ENCODE assay signal across 35 mouse cellular contexts in the genomic region with DNA sequence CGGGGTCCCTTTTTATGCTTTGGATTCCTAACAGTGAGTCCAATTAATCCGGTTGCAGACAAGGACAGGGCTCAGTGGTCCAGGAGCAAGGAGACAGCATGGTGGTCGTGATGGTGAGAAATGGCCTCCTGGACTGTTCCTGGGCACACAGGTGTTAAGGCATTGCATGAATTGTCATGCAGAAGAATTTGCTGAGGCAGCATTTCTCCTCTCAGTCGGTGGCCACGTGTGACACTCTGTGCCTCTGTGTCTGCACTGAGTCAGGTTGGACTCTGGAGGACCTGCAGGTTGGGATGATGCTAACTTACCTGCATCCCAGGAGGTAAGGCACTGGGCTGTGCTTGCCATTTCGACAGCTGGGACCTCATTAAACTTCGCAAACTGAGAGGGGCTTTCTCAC.
"Had no signal": no experiment of that assay in that cellular context is flagged by ENCODE, and none has a peak within 500 bp of the region (broad histone marks: within the 10 kb centered on the region; RNA-seq: fewer than 3 reads in every experiment).

No protein-coding gene starts in this region.

- H3K27me3 ChIP-seq: heart, embryonic 12.5 days; heart, embryonic 13.5 days; heart, embryonic 15.5 days; hindbrain, embryonic 12.5 days; hindbrain, embryonic 13.5 days; hindbrain, embryonic 15.5 days; intestine, embryonic 15.5 days; kidney, embryonic 15.5 days had no signal

- H3K4me3 ChIP-seq: heart, embryonic 12.5 days; heart, embryonic 13.5 days; heart, embryonic 15.5 days; hindbrain, embryonic 10.5 days; hindbrain, embryonic 12.5 days; hindbrain, embryonic 13.5 days; hindbrain, embryonic 15.5 days; intestine, embryonic 15.5 days; kidney, embryonic 15.5 days; layer of hippocampus, adult 2 months; left cerebral cortex, adult 2 months had no signal

- H3K36me3 ChIP-seq: heart, embryonic 15.5 days; hindbrain, embryonic 12.5 days; hindbrain, embryonic 13.5 days; hindbrain, embryonic 15.5 days; intestine, embryonic 15.5 days; kidney, embryonic 15.5 days had no signal

- ATAC-seq: hindbrain, embryonic 16.5 days; hindbrain, postnatal 0 days; inflammation-experienced regulatory T-cells, adult 6 months; intestine, embryonic 15.5 days; intestine, embryonic 16.5 days; intestine, postnatal 0 days had no signal

- DNase-seq: heart, postnatal 10 days; heart, postnatal 14 days; heart, postnatal 36 days; heart, postnatal 4 days; kidney, adult 11 months; kidney, adult 18-20 months; kidney, adult 2 months; kidney, adult 8-10 months; kidney, adult 9 months; kidney, postnatal 10 days; kidney, postnatal 14 days; kidney, postnatal 25 days; kidney, postnatal 36 days; kidney, postnatal 4 days; layer of hippocampus, adult 9-11 months; layer of hippocampus, postnatal 36 days had no signal

- H3K27ac ChIP-seq: heart, embryonic 13.5 days; heart, embryonic 15.5 days; hindbrain, embryonic 10.5 days; hindbrain, embryonic 12.5 days; hindbrain, embryonic 13.5 days; hindbrain, embryonic 14.5 days; hindbrain, embryonic 15.5 days; hindbrain, postnatal 0 days; intestine, embryonic 15.5 days; kidney, embryonic 15.5 days; kidney, postnatal 0 days; layer of hippocampus, adult 2 months; left cerebral cortex, adult 2 months had no signal

- H3K9ac ChIP-seq: heart, embryonic 12.5 days; heart, embryonic 13.5 days; heart, embryonic 15.5 days; hindbrain, embryonic 12.5 days; hindbrain, embryonic 13.5 days; hindbrain, embryonic 14.5 days; hindbrain, embryonic 15.5 days; intestine, embryonic 15.5 days; kidney, embryonic 15.5 days had no signal

- H3K9me3 ChIP-seq: heart, embryonic 12.5 days; heart, embryonic 13.5 days; heart, embryonic 15.5 days; hindbrain, embryonic 10.5 days; hindbrain, embryonic 12.5 days; hindbrain, embryonic 13.5 days; hindbrain, embryonic 15.5 days; intestine, embryonic 15.5 days; kidney, embryonic 15.5 days had no signal

- H3K4me2 ChIP-seq: heart, embryonic 11.5 days; heart, embryonic 12.5 days; heart, embryonic 13.5 days; heart, embryonic 15.5 days; hindbrain, embryonic 12.5 days; hindbrain, embryonic 13.5 days; hindbrain, embryonic 14.5 days; hindbrain, embryonic 15.5 days; intestine, embryonic 15.5 days; kidney, embryonic 15.5 days had no signal
